Mouse (Mus musculus): ENCODE results near the gene Cdk6. TPM values are rescaled to one million over a fixed set of nuclear protein-coding genes. Genes with fewer than 3 reads are reported as not detected.

Cdk6 gene
- polyA plus RNA-seq (2017; shearing (Covaris generic)) = 10 to 100 TPM; 55.3 to 92.7 TPM

DNA sequence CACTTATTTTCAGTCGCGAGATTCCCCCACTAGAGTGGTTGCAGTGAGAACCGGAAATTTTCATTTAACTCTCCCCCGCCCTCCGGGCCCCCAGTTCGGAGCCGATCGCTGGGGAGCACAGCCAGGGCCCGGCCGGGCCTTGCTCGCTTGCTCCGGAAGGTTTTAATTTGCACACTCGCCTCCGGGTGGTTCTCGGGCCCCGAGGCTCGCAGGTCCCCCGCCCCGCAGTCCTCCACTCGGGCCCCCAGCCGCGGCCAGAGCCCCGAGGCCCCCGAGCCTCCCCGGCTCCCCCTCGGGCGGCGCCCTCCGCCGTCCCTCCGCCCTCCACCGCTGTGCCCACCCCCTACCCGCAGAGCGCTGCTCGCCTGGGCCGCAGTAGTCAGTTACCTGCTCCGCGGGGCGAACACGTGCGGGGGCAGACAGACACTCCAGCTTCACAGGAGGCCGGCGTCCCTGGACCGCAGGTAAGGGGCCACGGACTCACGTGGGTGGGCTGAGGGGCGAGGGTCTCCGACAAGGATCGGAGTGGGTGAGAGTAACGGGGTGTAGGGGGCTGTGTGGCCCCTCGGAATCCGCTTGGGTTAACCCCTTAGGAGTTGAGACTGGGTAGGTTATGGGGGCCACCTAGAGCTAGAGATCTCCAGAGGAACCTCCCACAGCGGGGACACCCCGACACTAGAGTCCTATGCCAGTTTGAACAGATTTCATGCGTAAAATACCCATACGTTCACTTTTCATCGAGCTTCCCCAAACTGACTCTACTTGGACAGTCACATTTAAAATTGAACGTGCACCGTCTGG is at the start of gene Cdk6:
Gene Cdk6 (plus strand): TSS at position 375 of the 801 bp plus-strand sequence.

DNA sequence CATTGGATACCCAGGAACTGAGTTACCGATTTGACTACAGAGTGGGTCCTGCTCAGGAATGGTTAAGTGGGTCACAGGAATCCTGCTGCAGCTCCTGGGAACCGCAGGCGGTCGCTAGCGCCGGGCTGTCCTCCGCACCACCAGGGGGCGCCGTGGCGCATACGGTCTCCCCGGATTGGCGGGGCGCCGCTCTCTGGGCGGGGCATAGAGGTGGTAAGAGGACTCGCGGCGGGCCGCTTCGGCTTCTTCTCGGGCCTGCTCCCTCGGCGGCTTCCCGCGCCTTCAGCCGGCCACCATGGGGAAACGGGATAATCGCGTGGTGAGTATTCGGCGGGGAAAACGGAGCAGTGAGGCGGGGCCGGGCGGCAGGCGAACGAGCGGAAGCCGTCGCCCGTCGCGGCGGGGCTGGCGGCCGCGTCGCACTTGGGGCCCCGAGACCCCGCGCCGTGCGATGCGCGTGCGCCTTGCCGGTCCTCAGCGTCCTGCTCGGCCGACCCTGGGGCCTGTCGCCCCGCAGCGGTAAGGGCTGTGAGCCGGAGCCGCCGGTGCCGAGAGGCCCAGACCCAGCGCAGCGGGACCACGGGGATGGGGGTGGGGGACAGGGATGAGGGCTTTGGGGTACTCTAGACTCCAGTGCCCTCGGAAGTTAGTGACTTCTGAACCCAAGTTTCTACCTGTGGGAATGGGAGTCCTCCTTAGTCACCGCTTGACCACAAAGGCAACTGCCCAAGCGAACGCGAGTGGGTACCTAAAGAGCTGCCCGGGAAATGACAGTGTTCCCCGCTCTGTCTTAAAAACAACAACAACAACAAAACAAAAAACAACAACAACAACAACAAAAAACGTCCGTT is 202.6 kb downstream of the Cdk6 start, which contains the start of gene Fam133b:
Gene Fam133b (plus strand): TSS at position 205 of the 851 bp plus-strand sequence.

DNA sequence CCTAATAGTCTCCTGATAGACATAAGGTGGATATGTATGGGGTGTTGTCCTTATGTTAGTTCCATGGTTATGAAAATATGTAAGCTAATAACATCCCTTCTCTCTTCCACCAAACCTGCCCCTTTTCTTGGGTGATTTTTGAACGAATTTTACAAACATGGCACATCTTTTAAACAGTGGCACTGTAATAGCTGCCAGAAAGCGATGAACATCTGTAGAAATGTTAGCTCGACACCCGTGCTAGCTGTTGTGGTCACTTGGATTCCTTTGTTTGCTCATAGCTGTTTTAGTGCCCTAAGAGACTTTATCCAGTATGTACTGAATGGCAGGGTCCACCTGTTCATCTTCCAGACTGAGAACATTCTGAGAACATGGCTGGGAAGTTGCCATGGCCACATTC is 230.0 kb downstream of the Cdk6 start, which contains the start of gene 1700109H08Rik:
Gene 1700109H08Rik (plus strand): TSS at position 301 of the 400 bp plus-strand sequence.

Other genes with a start within 250 kb of the Cdk6 start
- 10 to 100 TPM; 28.9 to 36.0 TPM for gene Fam133b, start 202.3 kb downstream of the Cdk6 start, polyA plus RNA-seq (2017; shearing (Covaris generic))
- gene 1700109H08Rik, start 230.1 kb downstream of the Cdk6 start, polyA plus RNA-seq (2017; shearing (Covaris generic)) = 1 to 10 TPM; 4.9 to 5.5 TPM

Data from activated CD4-positive, CD25-positive, alpha-beta regulatory T cell (primary cell).